Mouse (Mus musculus) CH12.LX (cell line): ENCODE results near the gene Vmn1r7. TPM values are rescaled to one million over a fixed set of nuclear protein-coding genes. Genes with fewer than 3 reads are reported as not detected.
"Not testable (repeated sequence)": the region's sequence is repeated elsewhere in the genome, so short reads cannot be mapped to it uniquely, and the experiment has no call there.

ENCODE experiments used
- DNase-seq: peaks from one replicate; pipeline ENCODE4 v3.0.0-alpha.2; 2013; ENCODE audit errors: extremely low read depth
- H3K27ac ChIP-seq: 2 replicates; pipeline ENCODE4 v1.5.1; 2012; ENCODE audit warnings: low read depth, mild to moderate bottlenecking, control low read depth, moderate library complexity; ENCODE audit not compliant: insufficient read depth
- H3K27me3 ChIP-seq: replicated peaks from 2 replicates; pipeline ENCODE3; 2012; ENCODE audit warnings: inconsistent platforms
- H3K36me3 ChIP-seq, 2 experiments: replicated peaks in 1 of 2; 2 replicates each; pipeline versions ENCODE3 to v1.6.1; 2012; ENCODE audit warnings: inconsistent platforms in 1 of 2, low read length in 1 of 2, mild to moderate bottlenecking in 1 of 2, mixed read lengths in 1 of 2, moderate library complexity in 1 of 2; ENCODE audit not compliant: control insufficient read depth in 1 of 2, insufficient read depth in 1 of 2
- H3K4me1 ChIP-seq, 2 experiments: 2 replicates each; pipeline ENCODE4 v1.6.1; 2012; ENCODE audit warnings: inconsistent platforms in 1 of 2, moderate library complexity in 1 of 2; ENCODE audit not compliant: insufficient read depth in 2 of 2, control insufficient read depth in 1 of 2
- H3K4me2 ChIP-seq: 2 replicates; pipeline ENCODE4 v1.6.1; 2012; ENCODE audit warnings: low read depth, mild to moderate bottlenecking, control low read depth; ENCODE audit not compliant: poor library complexity, insufficient read depth, severe bottlenecking
- H3K4me3 ChIP-seq, 3 experiments: fragments of 150-350 bp in 1 of 3; sonication (generic) in 1 of 3; replicated peaks in 1 of 3; 2 replicates each; pipeline versions ENCODE3 to v1.5.1; 2011 to 2012; ENCODE audit warnings: low read depth in 2 of 3, low read length in 2 of 3, mild to moderate bottlenecking in 2 of 3, moderate library complexity in 2 of 3, control low read depth in 1 of 3, improper control_type of control experiment in 1 of 3, inconsistent platforms in 1 of 3, mixed read lengths in 1 of 3; ENCODE audit not compliant: poor library complexity in 1 of 3
- H3K79me2 ChIP-seq: replicated peaks from 2 replicates; pipeline ENCODE4 v1.6.1; 2012; ENCODE audit warnings: mild to moderate bottlenecking, moderate library complexity; ENCODE audit not compliant: control insufficient read depth, poor library complexity, insufficient read depth, severe bottlenecking; ENCODE audit errors: extremely low read depth
- H3K9ac ChIP-seq: 2 replicates; pipeline ENCODE4 v1.6.1; 2012; ENCODE audit warnings: low read depth, mild to moderate bottlenecking, control low read depth, moderate library complexity; ENCODE audit not compliant: insufficient read depth
- H3K9me3 ChIP-seq: replicated peaks from 2 replicates; pipeline ENCODE3; 2012; ENCODE audit warnings: low read length, inconsistent platforms, mixed read lengths
- CTCF ChIP-seq, 2 experiments: IDR thresholded peaks in 1 of 2; conservative IDR thresholded peaks in 1 of 2; 2 replicates each; pipeline ENCODE4 v1.5.1; 2011 to 2012; ENCODE audit warnings: low read depth in 2 of 2, low read length in 2 of 2, improper control_type of control experiment in 1 of 2, inconsistent platforms in 1 of 2, mild to moderate bottlenecking in 1 of 2, moderate library complexity in 1 of 2
- EP300 ChIP-seq: IDR thresholded peaks from 2 replicates; pipeline ENCODE4 v1.6.1; 2011; ENCODE audit warnings: low read length, improper control_type of control experiment
- ETS1 ChIP-seq: conservative IDR thresholded peaks from 2 replicates; pipeline ENCODE4 v1.6.1; 2012; ENCODE audit warnings: low read depth, mild to moderate bottlenecking, inconsistent platforms, low read length, improper control_type of control experiment, moderate library complexity
- GABPA ChIP-seq: IDR thresholded peaks from 2 replicates; pipeline ENCODE4 v1.6.1; 2012; ENCODE audit warnings: low read depth, low read length, improper control_type of control experiment, inconsistent platforms; ENCODE audit not compliant: insufficient replicate concordance
- HCFC1 ChIP-seq: IDR thresholded peaks from 2 replicates; pipeline ENCODE4 v1.6.1; 2012; ENCODE audit warnings: low read depth, mild to moderate bottlenecking, inconsistent platforms, low read length, improper control_type of control experiment
- JUN ChIP-seq: IDR thresholded peaks from 2 replicates; pipeline ENCODE4 v1.6.1; 2011; ENCODE audit warnings: low read depth, mild to moderate bottlenecking, low read length, improper control_type of control experiment, moderate library complexity; ENCODE audit not compliant: insufficient read depth
- JUND ChIP-seq: conservative IDR thresholded peaks from 2 replicates; pipeline ENCODE4 v1.6.1; 2011; ENCODE audit warnings: low read depth, low read length, improper control_type of control experiment
- KAT2A ChIP-seq: IDR thresholded peaks from 2 replicates; pipeline ENCODE4 v1.6.1; 2012; ENCODE audit warnings: low read length, improper control_type of control experiment, inconsistent platforms; ENCODE audit not compliant: insufficient replicate concordance
- MAFK ChIP-seq: IDR thresholded peaks from 2 replicates; pipeline ENCODE4 v1.6.1; 2011; ENCODE audit warnings: low read length, improper control_type of control experiment; ENCODE audit not compliant: insufficient replicate concordance
- MXI1 ChIP-seq: IDR thresholded peaks from 2 replicates; pipeline ENCODE4 v1.6.1; 2011; ENCODE audit warnings: mild to moderate bottlenecking, low read depth, low read length, improper control_type of control experiment
- PAX5 ChIP-seq: IDR thresholded peaks from 2 replicates; pipeline ENCODE4 v1.6.1; 2012; ENCODE audit warnings: low read length, inconsistent platforms, mixed read lengths
- RAD21 ChIP-seq: IDR thresholded peaks from 2 replicates; pipeline ENCODE4 v1.6.1; 2011; ENCODE audit warnings: low read depth, mild to moderate bottlenecking, low read length, improper control_type of control experiment, moderate library complexity
- SMC3 ChIP-seq: IDR thresholded peaks from 2 replicates; pipeline ENCODE4 v1.6.1; 2011; ENCODE audit warnings: low read depth, low read length, improper control_type of control experiment
- TBP ChIP-seq: conservative IDR thresholded peaks from 2 replicates; pipeline ENCODE4 v1.6.1; 2011; ENCODE audit warnings: low read depth, low read length, improper control_type of control experiment
- ZC3H11A ChIP-seq: IDR thresholded peaks from 2 replicates; pipeline ENCODE4 v1.6.1; 2012; ENCODE audit warnings: low read depth, mild to moderate bottlenecking, inconsistent platforms, low read length, improper control_type of control experiment
- ZMIZ1 ChIP-seq: IDR thresholded peaks from 2 replicates; pipeline ENCODE4 v1.6.1; 2012; ENCODE audit warnings: low read depth, mild to moderate bottlenecking, inconsistent platforms, low read length, improper control_type of control experiment
- dilution Hi-C: fragments of 300-500 bp; cut with MboI; formaldehyde crosslinking; loops from 2 replicates; pipeline ENCODE4 v1.14.3; 2020; ENCODE audit warnings: low sequenced_read_pairs; ENCODE audit not compliant: extremely low pct_unique_long_range_greater_than_20kb, extremely low pct_ligation_motif_present
- in situ Hi-C: fragments of 300-500 bp; cut with MboI; formaldehyde crosslinking; loops from 3 replicates; pipeline ENCODE4 v1.14.3; 2019; ENCODE audit warnings: low sequenced_read_pairs, low pct_ligation_motif_present, low pct_unique_long_range_greater_than_20kb, mixed read lengths
- polyA plus RNA-seq: library from polyadenylated mRNA; unstranded; fragments of >175 nt; gene quantifications from 2 replicates; pipeline ENCODE4 v1.2.1, GENCODE M21; 2012; ENCODE audit warnings: low read depth; ENCODE audit not compliant: insufficient read length
- total RNA-seq, 2 experiments: library from RNA; depleted of rRNA; stranded (reverse); fragments of 300-350 nt in 1 of 2; fragments of >200 nt in 1 of 2; gene quantifications; 2 replicates each; pipeline ENCODE4 v1.2.3; 2012 to 2014

Gene Vmn1r7
- total RNA-seq (2012; rRNA removed) = not detected in 2 replicates
- not detected in 2 replicates for total RNA-seq (2014; rRNA removed)
- not detected in 2 replicates for polyA plus RNA-seq

DNA sequence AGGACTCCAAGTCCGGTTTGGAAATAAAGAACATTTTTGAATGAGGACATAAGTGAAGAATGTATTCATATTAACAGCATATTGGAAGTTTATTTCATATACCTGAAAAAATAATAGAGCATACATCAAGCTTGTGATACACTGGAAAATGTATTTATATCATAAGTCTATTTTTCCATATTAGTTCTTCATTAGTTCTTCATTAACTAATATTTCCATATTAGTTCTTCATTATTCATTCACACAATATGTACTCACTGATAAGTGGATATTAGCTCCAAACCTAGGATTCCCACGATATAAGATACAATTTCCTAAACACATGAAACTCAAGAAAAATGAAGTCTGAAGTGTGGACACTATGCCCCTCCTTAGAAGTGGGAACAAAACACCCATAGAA, at the start of gene Vmn1r7:
Gene Vmn1r7, minus strand, starts transcription at position 101 of the 400 bp plus-strand sequence.
- H3K4me3 ChIP-seq, H3K27ac ChIP-seq, H3K79me2 ChIP-seq, H3K4me2 ChIP-seq, H3K36me3 ChIP-seq, H3K27me3 ChIP-seq, in situ Hi-C loops, DNase-seq, H3K9me3 ChIP-seq, H3K4me1 ChIP-seq, dilution Hi-C loops, H3K9ac ChIP-seq: not testable (repeated sequence)

DNA sequence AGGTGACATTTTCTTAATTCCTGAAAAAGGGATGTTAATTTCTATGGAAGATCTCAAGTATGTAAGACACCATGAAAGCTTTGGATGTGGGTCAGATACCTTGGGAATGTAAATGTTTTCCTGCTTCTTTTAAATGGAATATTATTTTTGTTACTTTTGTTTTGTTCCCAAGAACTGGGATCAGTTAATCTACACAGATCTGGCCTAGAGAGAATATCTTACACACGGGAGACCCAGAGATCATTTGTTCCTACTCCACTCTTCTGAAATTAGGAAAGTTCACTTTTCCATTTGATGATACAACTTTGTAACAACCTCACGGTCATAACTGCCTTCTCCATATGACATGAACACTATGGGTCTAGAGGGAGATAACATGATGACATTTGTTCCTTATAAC, 41.4 kb upstream of the Vmn1r7 start, which contains the start of gene Vmn1r9:
Gene Vmn1r9, plus strand, starts transcription at position 301 of the 400 bp plus-strand sequence.
- H3K79me2 ChIP-seq = no peaks in the 10 kb centered on the region
- H3K4me1 ChIP-seq = no peaks in the 10 kb centered on the region
- no peaks in the 10 kb centered on the region for H3K27me3 ChIP-seq
- no peak within 1 kb of the TSS for H3K4me3 ChIP-seq
- H3K27ac ChIP-seq = no peak within 1 kb of the TSS
- H3K9me3 ChIP-seq = no peaks in the 10 kb centered on the region
- no peak for TF ChIP-seq GABPA
- no peak for TF ChIP-seq JUND
- no peak for TF ChIP-seq TBP
- TF ChIP-seq ZMIZ1 = no peak
- TF ChIP-seq JUN = no peak
- no peak for TF ChIP-seq MXI1
- TF ChIP-seq HCFC1 = no peak
- TF ChIP-seq ZC3H11A = no peak
- TF ChIP-seq, all 38 proteins: peak for 0
- Histone ChIP-seq H3K4me2 (no peak within 1 kb of the TSS), H3K9ac (no peak within 1 kb of the TSS), H3K36me3 (no peaks in the 10 kb centered on the region)
- in situ Hi-C loops = no loop called here
- DNase-seq = no peak
- dilution Hi-C loops = no loop called here

- TF ChIP-seq CTCF (conservative IDR thresholded peaks at IDR 0.05 in 1 of 2, IDR thresholded peaks at IDR 0.05 in 1 of 2; ENCODE audit: low read depth in 2 of 2, low read length in 2 of 2) (peak; percentile 12 to 62; a peak in 2 of 4 replicates), ETS1 (no peak), TBP (no peak), SMC3 (peak; percentile 51), KAT2A (no peak), MAFK (peak; percentile 23; the same call in 1 of the 2 replicates), RAD21 (peak; percentile 47), PAX5 (no peak), HCFC1 (no peak), EP300 (no peak)
- TF ChIP-seq, all 38 proteins: peak for 4
- DNase-seq = peak; percentile 43
- Histone ChIP-seq H3K4me2 (no peak overlapping the region), H3K27ac (no peak overlapping the region), H3K79me2 (no peaks in the 10 kb centered on the region), H3K27me3 (no peaks in the 10 kb centered on the region), H3K36me3 (no peaks in the 10 kb centered on the region), H3K4me3 (no peak overlapping the region), H3K9ac (no peak overlapping the region), H3K4me1 (no peaks in the 10 kb centered on the region), H3K9me3 (no peaks in the 10 kb centered on the region)
- dilution Hi-C loops = no loop called here
- in situ Hi-C loops = no loop called here
These were observed 38.6 kb upstream of the Vmn1r7 start for GRCm38 (mm10) chr6:57063730-57064129.
